Mouse (Mus musculus) heart, embryonic 13.5 days (tissue): ENCODE results near the gene Gm13289. TPM values are rescaled to one million over a fixed set of nuclear protein-coding genes. Genes with fewer than 3 reads are reported as not detected.
A peak's percentile ranks its signal among the peaks of the same experiment; 100 is the strongest.
"Not testable (repeated sequence)": the region's sequence is repeated elsewhere in the genome, so short reads cannot be mapped to it uniquely, and the experiment has no call there.

Source experiments
- ATAC-seq: fragments of 200-750 bp; cut with Nextera tagmentation; 2 replicates; pipeline ENCODE4 v1.8.0; 2017; ENCODE audit warnings: moderate TSS enrichment; ENCODE audit not compliant: insufficient number of reproducible peaks, low FRiP score, low TSS enrichment; ENCODE audit errors: extremely low read depth
- H3K27ac ChIP-seq: fragments of 300-500 bp; sonication (generic); replicated peaks from 2 replicates; pipeline ENCODE4 v1.5.1; 2015; ENCODE audit warnings: moderate library complexity, mild to moderate bottlenecking, inconsistent platforms
- H3K27me3 ChIP-seq: fragments of 300-500 bp; sonication (generic); replicated peaks from 2 replicates; pipeline ENCODE4 v1.6.1; 2015; ENCODE audit warnings: mild to moderate bottlenecking, inconsistent platforms
- H3K36me3 ChIP-seq: fragments of 300-500 bp; sonication (generic); 2 replicates; pipeline ENCODE4 v1.6.1; 2015; ENCODE audit warnings: mild to moderate bottlenecking, inconsistent platforms
- H3K4me1 ChIP-seq: fragments of 300-500 bp; sonication (generic); 2 replicates; pipeline ENCODE4 v1.6.1; 2015; ENCODE audit warnings: inconsistent platforms
- H3K4me2 ChIP-seq: fragments of 300-500 bp; sonication (generic); 2 replicates; pipeline ENCODE4 v1.6.1; 2015; ENCODE audit warnings: inconsistent platforms, mild to moderate bottlenecking, moderate library complexity
- H3K4me3 ChIP-seq: fragments of 300-500 bp; sonication (generic); 2 replicates; pipeline ENCODE4 v1.5.1; 2015; ENCODE audit warnings: moderate library complexity, mild to moderate bottlenecking, inconsistent platforms
- H3K9ac ChIP-seq: fragments of 300-500 bp; sonication (generic); 2 replicates; pipeline ENCODE4 v1.6.1; 2015; ENCODE audit warnings: inconsistent platforms, mild to moderate bottlenecking, moderate library complexity
- H3K9me3 ChIP-seq: fragments of 300-500 bp; sonication (generic); 2 replicates; pipeline ENCODE4 v1.6.1; 2016; ENCODE audit warnings: inconsistent platforms
- WGBS: fragments of 180-500 bp; shearing (Covaris S2); methylation state at CpG from one replicate; pipeline ENCODE4 v1.1.7; 2015; ENCODE audit warnings: mixed read lengths; 5-methylcytosine and 5-hydroxymethylcytosine counted together
- polyA plus RNA-seq: library from polyadenylated mRNA; unstranded; fragments of >200 nt; fragmentation: Nextera tagmentation; extraction: Ambion mirVana; gene quantifications from 2 replicates; pipeline ENCODE4 v1.2.1, GENCODE M21; 2015

Gene Gm13289
- polyA plus RNA-seq = not detected in 2 replicates

DNA sequence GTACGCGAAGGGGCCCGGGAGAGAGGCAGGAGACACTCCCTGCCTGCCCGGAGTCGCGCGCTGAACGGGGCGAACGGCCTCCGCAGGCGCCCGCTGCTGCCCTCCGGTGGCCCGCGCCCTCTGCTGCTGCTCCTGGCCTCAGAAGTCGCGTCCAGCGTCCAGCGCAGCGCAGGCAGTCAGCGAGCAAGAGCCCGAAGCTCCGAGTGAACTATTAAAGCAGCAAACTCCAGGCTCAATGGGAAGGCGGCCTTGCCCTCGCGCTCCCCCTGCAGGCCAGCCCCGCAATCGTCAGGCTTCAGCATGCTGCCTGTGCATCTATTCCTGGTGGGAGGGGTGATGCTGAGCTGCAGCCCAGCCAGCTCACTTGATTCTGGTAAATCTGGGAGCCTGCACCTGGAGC is at the start of gene Gm13289:
Gene Gm13289, plus strand, starts transcription at position 301 of the 400 bp plus-strand sequence.
- not testable (repeated sequence) for H3K4me3 ChIP-seq, ATAC-seq, H3K4me2 ChIP-seq, H3K27me3 ChIP-seq, H3K9me3 ChIP-seq, H3K9ac ChIP-seq, H3K27ac ChIP-seq, H3K4me1 ChIP-seq, H3K36me3 ChIP-seq
- no CpG with 5 or more reads among the region's 29 CpGs for WGBS

DNA sequence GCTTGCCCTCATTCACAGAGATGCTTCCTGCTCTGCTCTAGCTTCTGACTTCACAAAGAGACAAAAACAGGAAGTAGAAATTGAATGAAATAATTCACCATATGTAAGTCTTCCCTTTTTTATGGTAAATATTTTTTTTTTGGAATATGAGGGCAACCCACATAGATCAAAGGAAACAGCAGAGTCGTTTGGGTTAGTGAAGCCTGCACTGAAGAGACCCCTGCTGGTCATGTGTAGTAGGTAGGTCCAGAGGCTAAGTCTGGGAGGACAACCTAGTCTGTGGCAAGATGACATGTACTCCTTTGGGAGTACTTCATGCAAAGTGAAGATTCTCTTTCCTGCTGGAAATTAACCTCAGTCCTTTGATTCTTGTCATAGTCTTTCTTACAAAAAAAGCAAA is 49.4 kb upstream of the Gm13289 start:
- Histone ChIP-seq H3K4me1 (peaks cover 2% of the 10 kb centered on the region; the same call in 1 of the 2 replicates), H3K27ac (no peak overlapping the region), H3K27me3 (no peaks in the 10 kb centered on the region), H3K4me3 (no peak overlapping the region), H3K9ac (no peak overlapping the region), H3K9me3 (no peaks in the 10 kb centered on the region), H3K36me3 (no peaks in the 10 kb centered on the region), H3K4me2 (no peak overlapping the region)
- WGBS = 0% methylated on average over 1 of the region's 1 CpGs
- ATAC-seq = no peak

DNA sequence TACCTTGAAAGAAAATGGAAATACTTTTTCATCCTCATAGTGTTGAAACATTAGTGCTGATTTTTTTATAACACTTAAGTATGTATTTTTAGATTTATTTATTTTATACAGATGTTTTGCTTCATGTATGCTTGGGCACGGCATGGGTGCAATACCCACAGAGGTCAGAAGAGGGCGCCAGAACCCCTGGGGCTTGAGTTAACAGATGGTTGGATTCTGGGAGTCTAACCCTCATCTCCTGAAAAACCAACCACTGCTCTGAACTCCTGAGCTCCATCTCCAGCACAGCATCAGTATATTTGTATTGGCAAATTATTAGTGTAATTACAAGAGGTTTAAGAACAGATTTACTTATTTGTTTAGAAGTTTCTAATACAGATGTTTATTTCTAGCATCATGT is 38.2 kb upstream of the Gm13289 start:
- Histone ChIP-seq H3K4me2 (no peak overlapping the region), H3K9me3 (no peaks in the 10 kb centered on the region), H3K4me3 (no peak overlapping the region), H3K4me1 (peaks cover 4% of the 10 kb centered on the region), H3K27ac (no peak overlapping the region), H3K27me3 (peaks cover 12% of the 10 kb centered on the region; the same call in 1 of the 2 replicates), H3K36me3 (no peaks in the 10 kb centered on the region), H3K9ac (no peak overlapping the region)
- WGBS = 9% methylated on average over 2 of the region's 2 CpGs
- ATAC-seq = peak; percentile 54; the same call in 1 of the 2 replicates

DNA sequence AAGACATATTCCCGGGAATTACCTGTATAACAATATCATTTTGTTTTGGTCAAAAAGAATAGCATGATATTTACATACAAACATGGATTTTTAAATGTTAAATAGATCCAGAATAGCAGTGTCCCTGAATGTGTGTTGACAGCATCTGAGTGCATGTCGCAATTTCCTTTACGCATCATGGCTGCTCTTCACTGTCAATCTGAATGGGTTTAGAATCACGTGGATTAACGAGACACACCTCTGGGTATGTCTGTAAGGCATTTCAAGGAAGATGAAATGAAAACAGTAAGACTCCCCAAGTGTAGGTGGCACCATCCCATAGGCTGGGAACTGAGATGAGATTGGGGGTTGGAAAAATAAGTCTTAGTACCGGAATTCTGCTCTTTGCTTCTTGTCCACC is 37.7 kb upstream of the Gm13289 start:
- ATAC-seq = no peak
- no peak overlapping the region for H3K4me3 ChIP-seq
- H3K9me3 ChIP-seq = no peaks in the 10 kb centered on the region

DNA sequence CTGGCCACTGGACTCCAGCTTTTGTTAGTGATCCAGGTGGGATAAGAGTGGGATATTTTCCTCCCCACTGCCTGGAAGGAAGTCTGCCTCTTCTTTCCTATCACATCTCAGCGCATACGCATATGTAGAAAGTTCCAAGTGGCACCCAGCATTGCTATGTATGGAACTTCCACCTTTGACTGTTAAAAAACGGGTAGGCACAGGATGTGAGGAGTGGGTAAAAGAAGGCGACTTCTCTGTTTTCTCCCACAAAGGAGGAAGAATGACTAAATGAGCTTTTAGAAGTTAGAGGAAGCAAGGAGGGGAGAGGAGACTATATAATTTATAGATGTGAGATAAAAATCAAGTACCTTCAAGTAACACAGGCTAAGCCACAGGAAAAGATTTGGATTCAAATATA is 35.3 kb upstream of the Gm13289 start:
- WGBS = 76% methylated on average over 4 of the region's 4 CpGs
- Histone ChIP-seq H3K9me3 (no peaks in the 10 kb centered on the region), H3K4me1 (peaks cover 4% of the 10 kb centered on the region), H3K9ac (no peak overlapping the region), H3K4me3 (no peak overlapping the region), H3K4me2 (no peak overlapping the region), H3K36me3 (no peaks in the 10 kb centered on the region), H3K27ac (no peak overlapping the region), H3K27me3 (peaks cover 7% of the 10 kb centered on the region; the same call in 1 of the 2 replicates)
- no peak for ATAC-seq

More for the DNA sequence above, 37.7 kb upstream of the Gm13289 start:
- Histone ChIP-seq H3K4me2 (no peak overlapping the region), H3K4me1 (peaks cover 4% of the 10 kb centered on the region), H3K36me3 (no peaks in the 10 kb centered on the region), H3K27me3 (peaks cover 12% of the 10 kb centered on the region; the same call in 1 of the 2 replicates), H3K27ac (no peak overlapping the region), H3K9ac (no peak overlapping the region)
- whole genome bisulfite sequencing = 81% methylated on average over 6 of the region's 6 CpGs

DNA sequence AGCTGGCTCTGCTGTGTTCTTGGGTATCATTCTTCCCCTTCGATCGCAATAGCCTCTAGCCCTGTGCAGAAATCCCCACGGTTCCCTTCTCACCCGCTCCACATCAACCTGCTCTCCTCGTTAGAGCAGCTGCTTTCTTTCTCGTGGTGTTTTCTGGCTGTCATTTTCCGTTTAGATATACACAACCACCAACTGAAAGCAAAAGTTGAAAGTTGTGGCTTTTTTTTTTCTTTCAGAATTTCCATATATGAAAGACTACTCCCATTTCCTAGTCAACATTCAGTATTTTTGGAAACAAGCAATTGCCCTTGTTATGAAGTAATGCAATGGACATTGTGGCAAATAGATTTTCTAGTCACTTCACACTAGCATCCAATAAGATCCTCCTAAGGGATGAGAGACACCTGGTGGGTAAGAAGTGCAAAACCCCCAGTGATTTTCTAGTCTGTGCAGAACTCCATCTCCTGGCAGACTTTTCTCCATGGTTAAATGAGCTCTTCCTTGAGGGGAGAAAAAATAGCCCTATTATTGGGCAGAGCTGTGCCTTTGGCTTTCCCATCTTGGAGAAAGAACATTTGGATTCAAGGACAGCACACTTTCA is 33.9 kb upstream of the Gm13289 start:
- Histone ChIP-seq H3K27me3 (peaks cover 7% of the 10 kb centered on the region; the same call in 1 of the 2 replicates), H3K9me3 (no peaks in the 10 kb centered on the region), H3K4me1 (peaks cover 2% of the 10 kb centered on the region), H3K4me2 (no peak overlapping the region), H3K36me3 (no peaks in the 10 kb centered on the region), H3K9ac (no peak overlapping the region), H3K27ac (no peak overlapping the region), H3K4me3 (no peak overlapping the region)
- no peak for ATAC-seq
- 63% methylated on average over 7 of the region's 7 CpGs for WGBS

DNA sequence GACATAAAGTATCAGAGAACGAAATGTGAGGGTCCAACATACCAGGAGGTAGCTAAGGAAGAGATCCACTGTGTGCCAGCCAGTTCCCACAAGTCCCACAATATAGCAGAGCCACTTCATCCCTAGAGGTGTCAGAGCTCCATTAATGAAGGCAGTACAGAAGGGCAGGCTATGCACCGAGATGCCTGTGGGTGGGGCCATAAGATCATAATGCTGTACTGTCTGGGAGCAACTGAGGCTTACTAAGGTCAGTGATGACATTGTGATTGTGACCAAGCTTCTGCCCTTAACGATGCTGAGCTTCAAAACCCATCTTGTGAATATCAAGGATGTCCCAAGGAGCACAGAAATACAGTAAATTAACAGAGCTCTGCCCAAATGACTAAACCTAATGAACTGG is 32.5 kb upstream of the Gm13289 start:
- Histone ChIP-seq H3K36me3 (no peaks in the 10 kb centered on the region), H3K27me3 (peaks cover 3% of the 10 kb centered on the region; the same call in 1 of the 2 replicates), H3K9me3 (no peaks in the 10 kb centered on the region), H3K27ac (no peak overlapping the region), H3K4me3 (no peak overlapping the region), H3K4me2 (no peak overlapping the region), H3K4me1 (no peaks in the 10 kb centered on the region), H3K9ac (no peak overlapping the region)
- no peak for ATAC-seq
- WGBS = 58% methylated on average over 3 of the region's 3 CpGs

DNA sequence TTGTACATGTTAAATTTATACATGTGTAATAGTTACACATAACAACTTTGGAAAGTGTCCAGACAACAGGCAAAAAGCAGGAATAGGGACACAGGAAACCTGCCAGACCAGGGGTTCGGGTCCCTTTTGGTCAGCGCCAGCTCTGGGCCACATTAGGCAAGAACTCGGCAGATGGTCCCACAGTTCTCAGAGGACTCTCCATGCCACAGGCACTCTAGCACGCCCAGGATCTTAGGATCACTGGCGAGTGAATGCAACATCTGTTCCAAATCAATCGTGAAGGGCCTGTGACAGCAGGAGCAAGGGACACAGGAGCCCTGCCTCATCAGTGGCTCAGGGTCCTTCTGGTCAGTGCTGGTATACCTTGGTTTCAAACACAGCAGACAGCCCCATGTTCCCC is 26.8 kb upstream of the Gm13289 start:
- ATAC-seq = no peak
- no peak overlapping the region for H3K9ac ChIP-seq
- H3K9me3 ChIP-seq = no peaks in the 10 kb centered on the region
- no peak overlapping the region for H3K4me2 ChIP-seq
- H3K36me3 ChIP-seq = no peaks in the 10 kb centered on the region
- H3K27me3 ChIP-seq = no peaks in the 10 kb centered on the region; the same call in 1 of the 2 replicates
- no peak overlapping the region for H3K4me3 ChIP-seq
- 56% methylated on average over 6 of the region's 6 CpGs for WGBS
- no peak overlapping the region for H3K27ac ChIP-seq
- H3K4me1 ChIP-seq = no peaks in the 10 kb centered on the region

DNA sequence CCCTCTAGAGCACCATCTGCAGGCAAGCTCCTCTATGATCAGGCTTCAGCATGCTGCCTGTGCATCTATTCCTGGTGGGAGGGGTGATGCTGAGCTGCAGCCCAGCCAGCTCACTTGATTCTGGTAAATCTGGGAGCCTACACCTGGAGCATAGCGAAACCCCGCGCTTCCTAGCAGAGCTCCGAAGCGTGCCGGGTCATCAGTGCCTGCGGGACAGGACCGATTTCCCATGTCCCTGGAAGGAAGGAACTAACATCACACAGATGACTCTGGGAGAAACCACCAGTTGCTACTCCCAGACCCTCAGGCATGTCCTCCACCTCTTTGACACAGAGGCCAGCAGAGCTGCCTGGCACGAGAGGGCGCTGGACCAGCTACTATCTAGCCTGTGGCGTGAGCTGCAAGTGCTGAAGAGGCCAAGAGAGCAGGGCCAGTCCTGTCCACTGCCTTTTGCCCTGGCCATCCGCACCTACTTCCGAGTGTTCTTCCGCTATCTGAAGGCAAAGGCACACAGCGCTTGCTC is 21.8 kb upstream of the Gm13289 start, which contains the start of gene Gm13271:
Gene Gm13271, plus strand, starts transcription at position 51 of the 523 bp plus-strand sequence.
- Histone ChIP-seq H3K4me1 (peaks cover 15% of the 10 kb centered on the region), H3K27ac (peak within 1 kb of the TSS; percentile 48; the same call in 1 of the 2 replicates)
- H3K9me3 ChIP-seq, H3K4me2 ChIP-seq, H3K27me3 ChIP-seq, H3K4me3 ChIP-seq, ATAC-seq, H3K9ac ChIP-seq, H3K36me3 ChIP-seq: not testable (repeated sequence)
- 56% methylated on average over 15 of the region's 15 CpGs for WGBS

DNA sequence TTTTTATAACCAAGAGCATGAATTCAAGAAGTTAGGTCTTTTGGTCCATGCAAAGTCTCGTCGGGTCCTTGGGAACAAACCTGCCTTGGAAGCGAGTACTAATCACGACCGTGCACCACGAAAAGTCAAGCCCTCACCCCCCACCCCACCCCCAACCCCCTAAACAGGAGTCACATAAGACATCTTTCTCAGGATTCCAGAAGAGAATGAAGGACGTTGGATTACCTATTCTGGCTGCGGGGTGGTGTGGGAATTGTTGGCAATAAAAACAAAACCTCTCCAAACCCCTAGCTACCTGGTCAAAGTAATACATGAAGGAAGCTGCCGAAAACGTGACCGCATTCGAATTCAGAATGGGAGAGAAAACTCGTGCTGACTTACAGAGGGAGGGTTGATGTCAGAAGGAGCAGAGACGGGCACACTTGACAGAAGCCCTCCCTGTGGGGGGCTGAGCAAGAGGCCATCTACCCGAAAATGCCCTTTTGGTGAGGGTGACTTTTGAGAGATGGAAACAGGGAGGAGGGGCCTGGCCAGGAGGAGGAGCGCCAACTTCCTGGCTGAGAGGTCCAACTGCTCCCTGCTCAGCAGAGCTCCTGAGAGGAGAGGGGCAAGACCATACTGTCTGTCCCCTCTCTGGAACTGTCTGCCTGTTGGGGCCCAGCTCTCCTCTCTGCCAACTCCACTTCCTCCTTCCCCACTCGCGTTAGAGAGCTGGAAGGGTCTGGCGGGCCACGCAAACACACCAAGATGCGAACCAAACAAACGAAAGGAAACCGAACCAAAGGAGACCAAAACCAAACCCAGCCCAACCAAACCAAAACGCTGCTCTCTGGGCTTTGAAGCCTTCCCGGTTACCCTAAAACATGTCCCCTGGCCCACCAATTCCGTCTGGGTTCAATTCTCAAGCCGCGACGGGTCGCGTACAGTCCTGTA is 19.9 kb upstream of the Gm13289 start:
- ATAC-seq, H3K27me3 ChIP-seq, H3K9me3 ChIP-seq, H3K36me3 ChIP-seq: not testable (repeated sequence)
- Histone ChIP-seq H3K4me2 (peak overlapping the region; percentile 77), H3K4me3 (peak overlapping the region; percentile 60), H3K4me1 (peaks cover 15% of the 10 kb centered on the region), H3K27ac (peak overlapping the region; percentile 95), H3K9ac (peak overlapping the region; percentile 89)
- 9% methylated on average over 29 of the region's 31 CpGs for WGBS

DNA sequence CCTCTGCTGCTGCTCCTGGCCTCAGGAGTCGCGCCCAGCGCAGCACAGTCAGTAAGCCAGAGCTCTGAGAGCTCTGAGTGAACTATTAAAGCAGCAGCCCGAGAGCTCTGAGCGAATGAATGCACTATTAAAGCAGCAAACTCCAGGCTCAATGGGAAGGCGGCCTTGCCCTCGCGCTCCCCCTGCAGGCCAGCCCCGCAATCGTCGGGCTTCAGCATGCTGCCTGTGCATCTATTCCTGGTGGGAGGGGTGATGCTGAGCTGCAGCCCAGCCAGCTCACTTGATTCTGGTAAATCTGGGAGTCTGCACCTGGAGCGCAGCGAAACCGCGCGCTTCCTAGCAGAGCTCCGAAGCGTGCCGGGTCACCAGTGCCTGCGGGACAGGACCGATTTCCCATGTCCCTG is 19.1 kb upstream of the Gm13289 start:
- WGBS = under 1% methylated on average over 21 of the region's 21 CpGs
- Histone ChIP-seq H3K9ac (peak overlapping the region; percentile 89; the same call in 1 of the 2 replicates), H3K27ac (peak overlapping the region; percentile 95), H3K4me3 (peak overlapping the region; percentile 60), H3K4me1 (peaks cover 15% of the 10 kb centered on the region), H3K4me2 (peak overlapping the region; percentile 77)
- peak; percentile 97 for ATAC-seq
- H3K27me3 ChIP-seq, H3K9me3 ChIP-seq, H3K36me3 ChIP-seq: not testable (repeated sequence)
